Comparison of ENCODE assay signal across 13 mouse cellular contexts in genomic region chr3:34837644-34838332, GRCm38 (mm10).
A peak's percentile ranks its signal among the peaks of the same experiment; 100 is the strongest.
DNase-seq lines count a peak whose midpoint lies in the region; ATAC-seq and TF ChIP-seq lines count a peak whose summit lies in the region.
"Had no signal": no experiment of that assay in that cellular context is flagged by ENCODE, and none has a peak within 500 bp of the region (broad histone marks: within the 10 kb centered on the region; RNA-seq: fewer than 3 reads in every experiment).

No protein-coding gene starts in this region.

- 58% methylated on average over 11 of the region's 11 CpGs for WGBS in hindbrain, embryonic 13.5 days
- WGBS in hindbrain, embryonic 11.5 days, result 71% methylated on average over 11 of the region's 11 CpGs
- WGBS in midbrain, embryonic 14.5 days, result 71% methylated on average over 11 of the region's 11 CpGs
- WGBS in midbrain, embryonic 15.5 days, result 61% methylated on average over 11 of the region's 11 CpGs
- WGBS in forebrain, postnatal 0 days, result 18% methylated on average over 11 of the region's 11 CpGs

- H3K4me3 ChIP-seq in hindbrain, embryonic 13.5 days, result no peak overlapping the region
- H3K4me3 ChIP-seq in hindbrain, embryonic 11.5 days (ENCODE audit: low read depth, low read length), result no peak overlapping the region
- H3K4me3 ChIP-seq in midbrain, embryonic 14.5 days (replicated peaks; ENCODE audit: low read depth, low read length), result no peak overlapping the region
- H3K4me3 ChIP-seq in midbrain, embryonic 15.5 days, result no peak overlapping the region
- no peak overlapping the region for H3K4me3 ChIP-seq in forebrain, postnatal 0 days (ENCODE audit: low read depth, low read length)
- H3K4me3 ChIP-seq: liver, embryonic 13.5 days had no signal

- no peak for TF ChIP-seq CTCF in forebrain, postnatal 0 days (IDR thresholded peaks at IDR 0.05; ENCODE audit: low read depth)

- no peak overlapping the region for H3K9ac ChIP-seq in hindbrain, embryonic 13.5 days
- no peak overlapping the region for H3K9ac ChIP-seq in hindbrain, embryonic 11.5 days (ENCODE audit: low read depth, low read length)
- no peak overlapping the region for H3K9ac ChIP-seq in midbrain, embryonic 14.5 days (replicated peaks; ENCODE audit: low read length)
- no peak overlapping the region for H3K9ac ChIP-seq in midbrain, embryonic 15.5 days
- no peak overlapping the region for H3K9ac ChIP-seq in forebrain, postnatal 0 days
- H3K9ac ChIP-seq: liver, embryonic 13.5 days had no signal

- no peak overlapping the region for H3K27ac ChIP-seq in hindbrain, embryonic 13.5 days
- H3K27ac ChIP-seq in hindbrain, embryonic 11.5 days (ENCODE audit: low read depth, low read length), result no peak overlapping the region
- H3K27ac ChIP-seq in midbrain, embryonic 14.5 days (replicated peaks; ENCODE audit: low read depth, low read length), result no peak overlapping the region
- no peak overlapping the region for H3K27ac ChIP-seq in midbrain, embryonic 15.5 days
- H3K27ac ChIP-seq in forebrain, postnatal 0 days (ENCODE audit: low read depth, low read length), result no peak overlapping the region
- H3K27ac ChIP-seq: liver, embryonic 13.5 days had no signal

- DNase-seq in hindbrain, embryonic 11.5 days (ENCODE audit: low spot score), result no peak
- DNase-seq in midbrain, embryonic 14.5 days, result peak; percentile 25
- DNase-seq in forebrain, postnatal 0 days, result peak; percentile 45
- DNase-seq in retina, postnatal 1 day, result peak; percentile 72
- no peak for DNase-seq in thymus, adult 18-20 months
- DNase-seq in ovary, adult 18-20 months (ENCODE audit: low spot score), result no peak
- DNase-seq: adrenal gland, postnatal 25 days; B cell, adult 2 months; kidney, adult 18-20 months; liver, embryonic 13.5 days; lung, postnatal 14 days had no signal

- 0 out of 2 replicates have a peak, but pooled peaks have one; percentile 36 for ATAC-seq in hindbrain, embryonic 13.5 days (ENCODE audit: low FRiP score)
- ATAC-seq in hindbrain, embryonic 11.5 days (ENCODE audit: low FRiP score), result no peak
- no peak for ATAC-seq in midbrain, embryonic 14.5 days (ENCODE audit: low FRiP score, low TSS enrichment)
- ATAC-seq in midbrain, embryonic 15.5 days (replicated peaks), result no peak
- ATAC-seq in forebrain, postnatal 0 days, result peak; percentile 72

- 0 out of 2 replicates have a peak, but pooled peaks cover 5% of the 10 kb centered on the region for H3K27me3 ChIP-seq in hindbrain, embryonic 13.5 days
- H3K27me3 ChIP-seq in hindbrain, embryonic 11.5 days (ENCODE audit: control insufficient read depth, insufficient read depth, low read length), result no peaks in the 10 kb centered on the region
- H3K27me3 ChIP-seq in midbrain, embryonic 14.5 days (ENCODE audit: control insufficient read depth, insufficient read depth, low read length), result no peaks in the 10 kb centered on the region
- no peaks in the 10 kb centered on the region for H3K27me3 ChIP-seq in midbrain, embryonic 15.5 days (replicated peaks)
- no peaks in the 10 kb centered on the region; the same call in 1 of the 2 replicates for H3K27me3 ChIP-seq in forebrain, postnatal 0 days (ENCODE audit: insufficient read depth, low read length)
- H3K27me3 ChIP-seq: liver, embryonic 13.5 days had no signal

- H3K4me1 ChIP-seq in hindbrain, embryonic 13.5 days (replicated peaks), result peaks cover 21% of the 10 kb centered on the region
- no peaks in the 10 kb centered on the region for H3K4me1 ChIP-seq in hindbrain, embryonic 11.5 days (replicated peaks; ENCODE audit: control insufficient read depth, insufficient read depth, low read length)
- H3K4me1 ChIP-seq in midbrain, embryonic 14.5 days (ENCODE audit: control insufficient read depth, insufficient read depth, low read length), result 0 out of 2 replicates have a peak, but pooled peaks cover 3% of the 10 kb centered on the region
- H3K4me1 ChIP-seq in midbrain, embryonic 15.5 days, result peaks cover 6% of the 10 kb centered on the region; the same call in 1 of the 2 replicates
- H3K4me1 ChIP-seq in forebrain, postnatal 0 days (ENCODE audit: insufficient read depth), result 0 out of 2 replicates have a peak, but pooled peaks cover 2% of the 10 kb centered on the region
- H3K4me1 ChIP-seq: liver, embryonic 13.5 days had no signal

- H3K36me3 ChIP-seq in hindbrain, embryonic 13.5 days, result no peaks in the 10 kb centered on the region
- no peaks in the 10 kb centered on the region for H3K36me3 ChIP-seq in hindbrain, embryonic 11.5 days (ENCODE audit: control insufficient read depth, insufficient read depth, low read length)
- no peaks in the 10 kb centered on the region for H3K36me3 ChIP-seq in midbrain, embryonic 14.5 days (ENCODE audit: control insufficient read depth, insufficient read depth, low read length)
- H3K36me3 ChIP-seq in midbrain, embryonic 15.5 days (replicated peaks), result no peaks in the 10 kb centered on the region
- no peaks in the 10 kb centered on the region for H3K36me3 ChIP-seq in forebrain, postnatal 0 days (ENCODE audit: insufficient read depth)
- H3K36me3 ChIP-seq: liver, embryonic 13.5 days had no signal

- H3K4me2 ChIP-seq in hindbrain, embryonic 13.5 days, result no peak overlapping the region
- no peak overlapping the region for H3K4me2 ChIP-seq in hindbrain, embryonic 11.5 days (replicated peaks; ENCODE audit: low read depth, low read length)
- H3K4me2 ChIP-seq in midbrain, embryonic 14.5 days (ENCODE audit: low read length), result no peak overlapping the region
- no peak overlapping the region for H3K4me2 ChIP-seq in midbrain, embryonic 15.5 days
- peak overlapping the region; percentile 6; the same call in 1 of the 2 replicates for H3K4me2 ChIP-seq in forebrain, postnatal 0 days (ENCODE audit: low read depth)
- H3K4me2 ChIP-seq: liver, embryonic 13.5 days had no signal

- H3K9me3 ChIP-seq in hindbrain, embryonic 13.5 days, result no peaks in the 10 kb centered on the region
- no peaks in the 10 kb centered on the region for H3K9me3 ChIP-seq in hindbrain, embryonic 11.5 days (ENCODE audit: control insufficient read depth, low read length)
- no peaks in the 10 kb centered on the region for H3K9me3 ChIP-seq in midbrain, embryonic 14.5 days (ENCODE audit: control insufficient read depth, low read length)
- H3K9me3 ChIP-seq in midbrain, embryonic 15.5 days, result no peaks in the 10 kb centered on the region
- no peaks in the 10 kb centered on the region for H3K9me3 ChIP-seq in forebrain, postnatal 0 days (ENCODE audit: low read length)
- H3K9me3 ChIP-seq: liver, embryonic 13.5 days had no signal

Comparison
In these comparisons a context has a peak if more than half of its experiments do, and no peak if none do; other contexts are left out.
1. ATAC-seq: peak in hindbrain, embryonic 13.5 days (single experiment) and forebrain, postnatal 0 days (single experiment); none in hindbrain, embryonic 11.5 days (single experiment), midbrain, embryonic 14.5 days (single experiment) and midbrain, embryonic 15.5 days (single experiment).
2. DNase-seq: peak in midbrain, embryonic 14.5 days (single experiment), forebrain, postnatal 0 days (single experiment) and retina, postnatal 1 day (single experiment); none in hindbrain, embryonic 11.5 days (single experiment), thymus, adult 18-20 months (0 of 2) and ovary, adult 18-20 months (single experiment).